Mouse (Mus musculus): ENCODE results near the gene F8.

Gene F8

DNA sequence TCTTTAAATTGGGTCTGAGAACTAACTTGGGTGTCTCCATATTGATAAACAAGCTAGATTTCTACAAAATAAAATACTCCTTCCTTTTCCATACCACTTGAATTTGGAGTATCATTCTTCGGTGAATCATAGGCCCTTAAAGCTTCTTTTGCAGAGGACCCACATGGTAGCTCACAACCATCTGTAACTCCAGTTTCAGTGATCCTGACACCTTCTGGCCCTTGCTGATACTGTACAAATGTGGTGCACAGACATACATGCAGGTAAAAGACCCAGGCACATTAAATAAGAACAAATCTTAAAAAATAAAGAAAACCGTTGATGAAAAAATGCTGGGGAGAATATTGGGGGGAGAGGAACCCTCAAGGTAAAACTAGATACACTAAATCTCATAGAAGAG lies 244.2 kb downstream of the F8 start:
- DNase-seq (ENCODE audit: low read depth): no peak

DNA sequence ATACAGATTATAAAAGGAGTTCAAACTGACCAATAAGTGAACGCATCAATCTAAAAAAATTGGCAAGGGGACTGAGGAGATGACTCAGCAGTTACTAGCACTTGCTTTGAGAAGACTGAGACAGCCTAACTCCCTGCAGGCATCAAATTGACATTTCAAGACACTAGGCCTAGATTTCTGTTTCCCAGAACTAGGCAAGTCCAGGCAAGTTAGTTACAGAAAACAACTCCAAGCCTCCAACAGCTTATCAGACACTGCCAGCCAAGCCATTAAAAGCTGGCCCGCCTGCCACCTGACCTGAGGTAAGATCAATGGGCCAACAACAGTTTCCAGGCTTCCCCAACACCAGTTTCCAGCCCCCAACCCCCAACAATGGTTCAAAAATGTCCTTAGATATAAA lies 244.7 kb downstream of the F8 start:
- DNase-seq (ENCODE audit: low read depth): peak; percentile 40

DNA sequence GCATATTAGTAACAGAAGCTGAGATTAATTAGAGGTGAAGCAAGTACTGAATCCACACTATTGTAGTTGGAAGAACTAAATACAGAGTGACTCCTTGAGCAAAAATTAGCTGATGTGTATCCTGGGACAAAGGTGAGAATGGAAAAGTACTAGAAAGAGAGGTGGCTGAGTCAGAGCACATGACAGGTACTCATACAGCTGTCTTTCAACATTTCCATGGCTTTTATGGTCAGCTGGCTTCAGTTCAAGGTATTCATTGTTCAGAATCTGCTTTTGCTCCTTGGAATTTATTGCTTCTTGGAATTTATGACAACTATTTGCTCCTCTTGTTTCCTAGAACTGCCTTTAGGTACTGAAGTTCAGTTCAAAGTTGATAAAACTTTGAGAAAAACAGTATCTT lies 245.5 kb downstream of the F8 start:
- no peak for DNase-seq (ENCODE audit: low read depth)

DNA sequence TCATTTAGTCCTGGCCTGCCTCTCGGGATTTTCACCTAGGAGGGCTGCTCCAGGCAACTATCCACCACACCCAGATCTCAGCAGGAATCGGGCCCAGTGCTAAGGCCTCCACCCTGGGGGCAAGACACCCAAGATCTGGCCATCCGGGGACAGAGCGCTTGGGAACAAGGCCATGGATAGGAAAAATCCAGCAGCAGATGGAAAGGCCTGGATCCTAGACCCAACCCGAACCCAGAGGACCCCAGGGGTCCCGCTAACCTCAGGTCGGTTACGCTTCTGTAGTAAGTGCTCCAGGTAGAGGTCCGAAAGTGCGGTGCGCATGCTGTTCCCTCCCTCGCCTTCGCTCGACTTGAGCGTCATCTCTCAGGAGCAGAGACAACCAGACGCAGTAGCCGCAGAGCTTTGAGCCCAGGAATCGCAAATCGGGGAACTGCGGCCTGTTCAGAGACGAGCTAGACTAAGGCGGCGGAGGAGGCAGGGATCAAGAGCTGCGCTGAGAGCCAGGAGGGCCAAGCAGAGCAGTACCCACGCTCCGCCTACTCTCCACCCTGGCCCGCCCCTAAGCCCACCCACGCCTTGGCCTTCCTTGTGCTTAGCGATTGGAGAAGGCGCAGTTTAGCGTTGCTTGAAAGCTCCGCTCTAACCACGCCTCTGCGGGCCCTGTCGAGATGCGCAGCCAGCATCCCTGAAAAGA lies 251.8 kb downstream of the F8 start, which contains the start of gene Mpp1:
Mpp1 (minus strand) TSS at position 550 of the 694 bp plus-strand sequence.
- peak; percentile 64 for DNase-seq (ENCODE audit: low read depth)

DNA sequence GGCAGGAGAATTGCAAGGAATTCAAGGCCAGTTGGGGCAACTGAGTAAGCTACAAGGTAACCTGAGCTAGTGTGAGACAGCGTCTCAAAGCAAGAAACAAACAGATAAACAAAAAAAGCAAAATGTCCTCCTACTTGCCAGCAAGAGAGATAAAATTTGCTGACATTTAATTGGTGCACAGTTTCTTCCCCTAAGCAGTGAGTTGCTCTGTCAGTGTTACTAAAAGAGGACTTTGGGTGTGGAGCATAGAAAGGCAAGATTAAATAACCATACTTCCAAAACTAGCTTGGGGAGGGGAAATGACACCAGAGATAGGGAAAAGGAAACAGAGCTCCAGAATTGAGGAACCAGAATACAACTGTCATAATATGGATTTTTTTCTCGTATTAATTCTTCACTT lies 252.9 kb downstream of the F8 start:
- DNase-seq (ENCODE audit: low read depth): no peak

DNA sequence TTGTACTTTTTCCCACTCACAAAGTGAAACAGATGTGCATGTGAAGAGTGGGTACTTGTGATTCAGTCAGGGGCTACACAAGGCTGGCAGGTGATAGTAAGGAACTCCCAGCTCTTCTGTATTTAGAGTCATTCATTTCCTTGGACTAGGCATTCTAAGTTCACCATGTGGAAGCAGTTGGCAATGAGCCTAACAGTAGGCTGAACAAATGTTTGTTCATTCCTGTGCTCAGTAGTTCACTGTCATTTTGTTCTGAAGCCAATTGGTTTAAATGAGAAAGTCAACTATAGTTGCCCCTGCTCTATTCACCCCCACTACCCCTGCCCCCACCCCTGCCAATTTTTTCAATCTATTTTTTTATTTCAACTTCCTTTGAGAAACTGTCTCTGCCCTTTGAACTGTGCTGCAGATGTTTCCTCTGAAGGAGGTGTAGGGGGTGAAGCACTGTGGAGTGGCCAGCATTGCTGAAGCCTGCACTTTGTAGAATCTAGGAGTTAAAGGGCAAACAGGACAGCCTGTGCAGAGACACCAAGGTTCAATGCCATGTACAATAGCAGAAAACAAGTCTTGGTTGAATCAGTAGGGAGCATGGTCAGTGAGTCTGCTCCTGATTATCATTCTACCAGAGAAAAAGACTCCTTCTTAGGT lies 254.0 kb downstream of the F8 start:
- DNase-seq (ENCODE audit: low read depth): no peak

DNA sequence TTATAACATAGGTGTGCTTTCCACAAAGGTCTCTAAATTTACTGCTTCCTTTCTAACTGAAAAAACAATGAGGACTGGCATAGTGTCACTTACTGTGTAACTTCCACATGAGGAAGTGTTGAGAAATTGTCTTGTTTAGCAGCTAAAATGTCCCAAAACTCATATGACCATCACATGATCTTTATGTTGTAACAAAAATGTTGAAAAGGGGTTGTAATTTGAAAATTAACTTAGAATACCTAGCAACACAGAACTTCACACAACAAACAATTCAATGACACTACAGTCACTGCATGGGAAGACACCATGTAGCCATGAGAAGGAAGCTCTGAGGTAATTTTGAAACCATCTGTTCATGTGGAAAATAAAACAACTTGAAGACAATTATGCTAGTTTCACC lies 255.5 kb downstream of the F8 start:
- no peak for DNase-seq (ENCODE audit: low read depth)

DNA sequence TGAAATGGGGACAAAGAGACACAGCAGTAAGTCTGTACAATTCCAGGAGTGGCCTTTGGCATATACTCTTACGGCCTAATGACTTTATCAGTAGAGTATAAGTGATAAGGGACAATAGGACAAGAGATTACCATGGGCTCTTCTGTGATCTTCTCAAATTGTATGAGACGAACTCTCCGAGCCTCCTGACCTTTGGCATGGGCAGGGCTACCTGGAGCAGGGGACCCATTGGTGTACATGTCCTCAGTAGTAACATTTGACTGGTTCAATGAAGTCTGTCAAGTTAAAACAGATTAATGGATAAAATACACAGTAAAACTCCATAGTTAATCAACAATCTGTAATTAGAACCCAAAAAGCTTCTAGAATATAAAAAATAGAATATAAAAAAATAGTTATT lies 256.8 kb downstream of the F8 start:
- DNase-seq (ENCODE audit: low read depth): no peak

All from fibroblast of lung, adult 2 months (primary cell).